Mouse (Mus musculus): ENCODE measurements around the gene Aanat. TPM values are rescaled to one million over a fixed set of nuclear protein-coding genes. Genes with fewer than 3 reads are reported as not detected.

Gene Aanat
- polyA plus RNA-seq, 1 experiment from 2014 or later, result not detected

DNA sequence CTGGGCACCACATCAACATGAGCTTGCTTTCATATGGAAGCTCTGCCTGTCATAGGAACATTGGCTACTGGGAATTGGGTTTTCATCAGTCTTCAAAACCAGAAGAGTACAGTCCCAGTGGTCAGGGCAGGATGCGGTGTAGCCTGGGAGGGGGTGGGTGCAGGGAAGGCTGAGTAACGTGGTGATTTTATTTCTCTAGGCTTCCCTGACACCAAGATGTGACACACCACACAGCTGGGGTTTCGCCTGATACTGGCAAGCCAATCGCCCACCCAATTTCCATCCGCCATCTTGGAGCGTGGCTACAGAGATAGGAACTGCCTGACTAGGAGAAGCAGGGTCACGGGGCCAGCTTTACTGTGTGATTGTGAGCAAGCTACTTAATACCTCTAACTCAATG is 32.4 kb downstream of the Aanat start:
- DNase-seq (ENCODE audit: extremely low spot score, low spot score), result no peak
- no peaks in the 10 kb centered on the region for H3K9me3 ChIP-seq
- H3K4me1 ChIP-seq, result peaks cover 73% of the 10 kb centered on the region
- H3K27ac ChIP-seq, result no peak overlapping the region
- no peak overlapping the region for H3K4me3 ChIP-seq
- H3K27me3 ChIP-seq (ENCODE audit: poor library complexity, severe bottlenecking), result peaks cover 31% of the 10 kb centered on the region
- 92% methylated on average over 7 of the region's 7 CpGs for WGBS
- H3K36me3 ChIP-seq (replicated peaks), result no peaks in the 10 kb centered on the region

DNA sequence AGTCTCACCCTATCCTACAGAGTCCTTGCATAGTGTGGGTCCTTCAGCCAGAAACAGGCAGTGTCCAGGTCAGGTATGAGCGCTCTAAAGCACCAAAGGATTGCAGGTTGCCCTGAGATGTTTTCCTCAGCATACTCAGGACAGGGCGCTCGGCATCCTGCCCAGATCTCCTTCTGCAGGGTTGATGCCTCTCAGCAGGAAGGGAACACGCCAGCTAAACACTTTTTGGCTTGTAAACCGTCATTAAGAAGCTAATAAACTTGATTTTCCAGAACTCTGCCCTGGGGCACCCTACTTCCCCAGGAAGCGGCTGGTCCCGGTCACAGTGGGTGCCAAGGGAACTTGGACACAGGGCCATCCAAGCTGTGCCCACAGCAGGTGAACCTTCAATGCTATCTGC is 32.9 kb downstream of the Aanat start:
- no peak for DNase-seq (ENCODE audit: extremely low spot score, low spot score)
- Histone ChIP-seq H3K4me3 (no peak overlapping the region), H3K4me1 (peaks cover 78% of the 10 kb centered on the region), H3K36me3 (replicated peaks) (no peaks in the 10 kb centered on the region), H3K9me3 (no peaks in the 10 kb centered on the region), H3K27ac (no peak overlapping the region), H3K27me3 (ENCODE audit: poor library complexity, severe bottlenecking) (peaks cover 36% of the 10 kb centered on the region)
- WGBS, result 89% methylated on average over 7 of the region's 7 CpGs

DNA sequence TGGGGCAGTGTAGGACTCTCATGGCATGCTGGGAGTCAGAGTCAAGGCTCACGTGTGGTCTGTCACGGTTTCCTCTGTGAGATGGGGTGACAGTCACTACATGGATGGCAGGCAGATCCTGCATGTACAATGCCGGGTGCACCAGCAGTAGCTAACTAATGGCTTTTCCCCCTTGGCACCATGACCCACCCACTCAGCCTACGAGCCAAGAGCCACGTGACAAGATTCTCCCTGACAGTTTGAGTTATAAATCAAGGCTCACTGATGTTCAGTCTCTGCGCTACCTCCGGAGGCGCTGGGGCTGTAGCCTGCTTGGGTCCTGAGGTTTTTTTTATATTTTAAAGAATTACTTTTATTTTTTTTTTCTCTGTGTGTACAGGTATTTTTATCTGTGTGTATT is 33.3 kb downstream of the Aanat start:
- 93% methylated on average over 8 of the region's 8 CpGs for WGBS
- no peak for DNase-seq (ENCODE audit: extremely low spot score, low spot score)
- peaks cover 40% of the 10 kb centered on the region for H3K27me3 ChIP-seq (ENCODE audit: poor library complexity, severe bottlenecking)
- no peak overlapping the region for H3K27ac ChIP-seq
- no peaks in the 10 kb centered on the region for H3K9me3 ChIP-seq
- no peak overlapping the region for H3K4me3 ChIP-seq
- H3K36me3 ChIP-seq (replicated peaks), result no peaks in the 10 kb centered on the region
- H3K4me1 ChIP-seq, result peaks cover 82% of the 10 kb centered on the region

DNA sequence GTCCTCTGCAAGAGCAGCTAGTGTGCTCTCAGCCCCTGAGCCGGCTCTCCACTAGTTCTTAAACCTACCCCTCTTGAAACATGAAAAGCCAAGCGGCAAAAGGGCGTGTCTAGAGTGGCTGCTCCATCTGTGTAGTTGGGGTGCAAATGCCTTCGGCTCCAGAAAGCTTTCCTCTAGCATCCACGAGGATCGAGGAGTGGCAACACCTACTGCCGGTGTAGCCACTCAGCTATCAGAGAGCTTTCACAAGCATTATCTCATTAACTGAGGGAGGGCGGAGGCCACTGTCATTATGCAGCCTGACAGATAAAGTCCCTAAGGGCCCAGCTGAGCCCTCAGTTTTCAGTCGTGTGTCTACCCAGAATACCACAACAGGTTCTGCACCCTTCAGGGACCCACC is 33.8 kb downstream of the Aanat start:
- Histone ChIP-seq H3K27ac (no peak overlapping the region), H3K9me3 (no peaks in the 10 kb centered on the region), H3K27me3 (ENCODE audit: poor library complexity, severe bottlenecking) (peaks cover 45% of the 10 kb centered on the region), H3K4me1 (peaks cover 81% of the 10 kb centered on the region), H3K36me3 (replicated peaks) (no peaks in the 10 kb centered on the region), H3K4me3 (no peak overlapping the region)
- WGBS, result 55% methylated on average over 9 of the region's 9 CpGs
- no peak for DNase-seq (ENCODE audit: extremely low spot score, low spot score)

DNA sequence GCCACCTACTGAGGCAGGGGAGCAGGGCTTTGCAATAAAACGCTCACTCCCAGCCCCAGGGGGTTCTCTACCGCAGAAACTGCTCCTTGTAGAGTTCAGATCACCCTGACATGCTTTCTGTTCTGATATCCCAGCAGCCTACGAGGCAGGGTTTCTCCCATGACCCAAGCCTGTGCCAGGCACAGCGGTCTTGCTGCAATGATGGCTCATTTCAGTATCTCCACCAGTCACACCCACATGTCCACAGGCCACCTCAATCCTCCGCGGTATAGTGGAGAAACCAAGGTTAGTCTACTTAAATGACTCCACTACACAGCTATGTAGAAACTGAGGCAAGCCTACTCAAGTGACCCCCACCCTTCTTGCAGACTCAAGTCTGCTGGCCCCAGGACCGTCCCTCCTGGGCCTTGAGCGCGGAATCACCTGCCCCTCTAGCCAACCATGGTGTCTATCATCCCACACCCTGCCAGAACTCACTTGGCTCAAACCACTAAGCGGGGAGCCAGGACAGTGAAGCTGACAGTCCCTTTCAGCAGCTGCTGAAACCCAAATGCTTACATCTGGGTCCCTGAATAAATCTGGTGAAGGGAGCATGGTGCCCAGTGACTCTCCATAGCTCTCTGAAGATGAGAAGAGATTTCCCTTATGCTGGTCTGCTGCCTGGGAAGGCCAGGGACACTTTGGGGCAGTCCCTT is 34.5 kb downstream of the Aanat start:
- 83% methylated on average over 10 of the region's 10 CpGs for WGBS
- H3K4me3 ChIP-seq, result no peak overlapping the region
- no peaks in the 10 kb centered on the region for H3K9me3 ChIP-seq
- no peak for DNase-seq (ENCODE audit: extremely low spot score, low spot score)
- peak overlapping the region; percentile 53; the same call in 1 of the 2 replicates for H3K27ac ChIP-seq
- peaks cover 75% of the 10 kb centered on the region for H3K4me1 ChIP-seq
- no peaks in the 10 kb centered on the region for H3K36me3 ChIP-seq (replicated peaks)
- H3K27me3 ChIP-seq (ENCODE audit: poor library complexity, severe bottlenecking), result peaks cover 48% of the 10 kb centered on the region

DNA sequence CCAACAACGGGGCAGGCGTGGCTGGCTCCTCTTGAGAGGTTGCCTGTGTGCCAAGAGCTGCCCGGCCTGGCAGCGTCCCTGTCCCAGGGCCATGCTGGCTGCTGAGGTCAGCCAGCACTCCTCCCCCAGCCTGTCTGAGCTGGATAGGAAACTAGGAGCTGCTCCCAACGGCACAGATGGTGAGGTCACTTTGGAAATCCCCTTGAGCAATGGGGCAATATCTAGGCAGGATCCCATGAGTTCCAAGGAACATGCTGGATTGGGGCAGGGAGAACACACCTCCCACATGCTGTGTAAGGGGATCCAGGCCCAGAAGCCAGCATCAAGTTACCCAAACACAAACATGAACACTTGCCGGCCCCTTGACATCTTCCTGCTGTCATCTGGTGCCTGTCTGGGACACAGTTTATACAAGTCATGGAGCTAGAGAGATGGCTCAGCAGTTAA is 35.0 kb downstream of the Aanat start:
- no peak for DNase-seq (ENCODE audit: extremely low spot score, low spot score)
- peak overlapping the region; percentile 53; the same call in 1 of the 2 replicates for H3K27ac ChIP-seq
- H3K27me3 ChIP-seq (ENCODE audit: poor library complexity, severe bottlenecking), result peaks cover 48% of the 10 kb centered on the region
- WGBS, result 63% methylated on average over 6 of the region's 6 CpGs
- H3K36me3 ChIP-seq (replicated peaks), result no peaks in the 10 kb centered on the region
- no peaks in the 10 kb centered on the region for H3K9me3 ChIP-seq
- H3K4me3 ChIP-seq, result no peak overlapping the region
- peaks cover 69% of the 10 kb centered on the region for H3K4me1 ChIP-seq

DNA sequence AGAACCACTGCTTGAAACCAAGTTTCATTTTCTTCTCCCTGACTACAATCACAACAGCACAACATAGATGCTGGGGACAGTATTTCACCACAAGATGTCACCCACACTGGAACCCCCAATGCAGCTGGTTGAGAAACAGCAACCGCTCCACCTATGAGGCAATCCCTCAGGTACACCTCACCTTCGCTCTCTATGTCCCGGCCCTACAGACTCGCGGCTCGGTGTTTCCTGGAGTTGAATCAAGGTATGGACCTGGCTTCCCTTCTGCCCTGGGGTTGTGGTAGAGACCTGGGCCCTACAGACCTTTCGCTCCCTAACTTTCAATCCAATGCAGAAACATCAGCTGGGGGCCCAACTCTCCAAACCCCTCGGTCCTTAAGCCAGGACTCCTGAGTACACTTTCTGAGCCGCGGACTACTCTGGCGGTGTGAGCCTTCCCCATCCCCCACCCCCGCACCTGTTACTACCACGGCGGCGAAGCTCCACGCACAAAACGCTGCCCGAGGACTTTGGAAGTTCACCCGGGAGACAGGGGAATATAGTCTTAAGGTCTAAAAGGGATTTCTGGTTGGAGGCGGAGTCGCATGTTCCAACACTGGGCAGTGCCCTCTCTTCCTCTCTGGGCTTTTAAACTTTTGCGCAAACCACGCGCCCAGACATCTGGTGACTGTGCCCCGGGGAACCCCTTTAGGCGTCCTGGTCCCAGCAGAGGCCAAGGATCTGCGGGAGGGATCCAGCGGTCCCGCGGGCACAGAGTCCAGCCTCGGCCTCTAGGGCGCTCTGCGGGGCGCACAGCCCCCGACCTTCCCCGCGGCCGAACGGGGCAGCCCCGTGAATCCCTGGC is 37.3 kb downstream of the Aanat start:
- Histone ChIP-seq H3K9me3 (no peaks in the 10 kb centered on the region), H3K27me3 (ENCODE audit: poor library complexity, severe bottlenecking) (peaks cover 48% of the 10 kb centered on the region), H3K4me1 (peaks cover 61% of the 10 kb centered on the region), H3K4me3 (peak overlapping the region; percentile 70), H3K36me3 (replicated peaks) (no peaks in the 10 kb centered on the region), H3K27ac (peak overlapping the region; percentile 77)
- WGBS, result 5% methylated on average over 40 of the region's 40 CpGs
- DNase-seq (ENCODE audit: extremely low spot score, low spot score), result no peak

DNA sequence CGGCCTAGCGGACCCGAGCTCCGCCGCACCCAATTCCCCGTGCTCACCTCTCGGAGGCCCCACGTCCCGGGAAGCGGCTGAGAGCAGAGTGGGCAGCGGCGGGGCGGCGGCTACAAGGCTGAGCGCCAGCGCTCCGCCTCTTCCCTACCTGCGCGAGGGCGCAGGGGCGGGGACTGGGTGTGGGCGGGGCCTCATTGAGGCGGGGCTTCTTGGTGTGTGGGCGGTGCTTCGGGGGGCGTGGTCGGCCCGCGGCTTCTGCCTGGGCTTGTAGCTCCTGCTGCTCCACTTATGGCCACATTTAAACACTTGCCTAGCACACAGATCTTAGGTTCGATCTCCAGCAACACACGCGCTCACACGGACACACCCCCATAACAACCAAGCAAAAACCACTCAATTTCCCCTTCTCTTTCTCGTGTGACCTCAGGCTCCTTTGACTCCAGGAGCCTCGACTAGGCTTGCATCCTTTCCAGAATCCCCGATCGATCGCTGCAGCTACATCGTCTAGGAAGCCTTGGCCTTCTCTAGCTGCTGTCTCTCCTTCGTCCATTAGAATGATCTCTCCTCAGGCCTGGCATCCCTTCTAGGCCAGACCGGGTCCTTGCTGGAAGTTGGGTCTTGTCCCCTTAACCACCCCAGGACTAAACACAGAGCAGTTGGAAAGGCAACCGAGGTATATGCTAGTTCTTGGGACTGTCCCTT is 38.0 kb downstream of the Aanat start:
- DNase-seq (ENCODE audit: extremely low spot score, low spot score), result peak; percentile 91
- peaks cover 48% of the 10 kb centered on the region for H3K27me3 ChIP-seq (ENCODE audit: poor library complexity, severe bottlenecking)
- no peaks in the 10 kb centered on the region for H3K9me3 ChIP-seq
- 14% methylated on average over 42 of the region's 42 CpGs for WGBS
- peaks cover 62% of the 10 kb centered on the region for H3K4me1 ChIP-seq
- H3K36me3 ChIP-seq (replicated peaks), result no peaks in the 10 kb centered on the region
- peak overlapping the region; percentile 77 for H3K27ac ChIP-seq
- H3K4me3 ChIP-seq, result peak overlapping the region; percentile 70

DNA sequence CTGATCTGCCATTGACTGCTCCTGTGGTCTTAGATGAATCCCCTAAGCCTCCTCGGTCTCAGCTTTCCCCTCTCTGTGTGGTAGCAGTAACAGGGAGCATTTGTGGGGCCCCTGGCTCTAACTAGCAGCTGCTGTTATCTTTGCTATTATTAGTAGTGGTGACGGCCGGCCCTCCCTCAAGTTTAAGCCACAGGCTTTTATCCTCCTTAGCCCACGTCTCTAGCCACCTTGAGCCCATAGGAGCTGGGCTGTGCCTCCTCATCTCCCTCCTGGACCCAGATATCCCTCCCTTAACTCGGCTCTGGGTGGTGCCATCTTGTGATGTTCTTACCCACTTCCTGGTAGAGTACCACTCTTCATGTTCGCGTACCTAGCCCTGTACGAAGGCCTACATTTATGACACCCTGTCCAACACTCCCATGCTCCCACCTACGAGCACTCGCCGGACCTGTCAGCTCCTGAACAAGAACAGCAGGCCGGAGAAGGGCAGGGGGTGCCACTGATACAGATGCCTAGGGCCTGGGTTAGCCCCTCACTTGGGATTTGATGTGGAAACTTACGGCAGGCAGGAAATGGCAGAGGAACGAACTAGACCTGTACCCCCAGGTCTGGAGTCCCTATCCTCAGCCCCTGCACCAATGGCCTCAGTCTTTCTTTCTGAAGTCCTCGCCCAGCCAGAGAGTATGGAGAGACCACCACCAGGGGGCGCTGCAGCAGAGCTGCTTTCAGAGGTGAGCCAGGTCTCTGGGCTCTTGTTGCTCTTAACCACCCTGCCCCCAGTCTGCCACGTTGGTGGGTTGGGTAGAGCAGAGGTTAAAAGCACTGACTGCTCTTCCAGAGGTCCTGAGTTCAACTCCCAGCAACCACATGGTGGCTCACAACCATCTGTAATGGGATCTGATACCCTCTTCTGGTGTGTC is 39.1 kb downstream of the Aanat start:
- no peaks in the 10 kb centered on the region for H3K9me3 ChIP-seq
- no peak overlapping the region for H3K4me3 ChIP-seq
- H3K36me3 ChIP-seq (replicated peaks), result no peaks in the 10 kb centered on the region
- 71% methylated on average over 17 of the region's 17 CpGs for WGBS
- H3K4me1 ChIP-seq, result peaks cover 57% of the 10 kb centered on the region
- no peak overlapping the region for H3K27ac ChIP-seq
- peak; percentile 72 for DNase-seq (ENCODE audit: extremely low spot score, low spot score)
- H3K27me3 ChIP-seq (ENCODE audit: poor library complexity, severe bottlenecking), result peaks cover 48% of the 10 kb centered on the region

DNA sequence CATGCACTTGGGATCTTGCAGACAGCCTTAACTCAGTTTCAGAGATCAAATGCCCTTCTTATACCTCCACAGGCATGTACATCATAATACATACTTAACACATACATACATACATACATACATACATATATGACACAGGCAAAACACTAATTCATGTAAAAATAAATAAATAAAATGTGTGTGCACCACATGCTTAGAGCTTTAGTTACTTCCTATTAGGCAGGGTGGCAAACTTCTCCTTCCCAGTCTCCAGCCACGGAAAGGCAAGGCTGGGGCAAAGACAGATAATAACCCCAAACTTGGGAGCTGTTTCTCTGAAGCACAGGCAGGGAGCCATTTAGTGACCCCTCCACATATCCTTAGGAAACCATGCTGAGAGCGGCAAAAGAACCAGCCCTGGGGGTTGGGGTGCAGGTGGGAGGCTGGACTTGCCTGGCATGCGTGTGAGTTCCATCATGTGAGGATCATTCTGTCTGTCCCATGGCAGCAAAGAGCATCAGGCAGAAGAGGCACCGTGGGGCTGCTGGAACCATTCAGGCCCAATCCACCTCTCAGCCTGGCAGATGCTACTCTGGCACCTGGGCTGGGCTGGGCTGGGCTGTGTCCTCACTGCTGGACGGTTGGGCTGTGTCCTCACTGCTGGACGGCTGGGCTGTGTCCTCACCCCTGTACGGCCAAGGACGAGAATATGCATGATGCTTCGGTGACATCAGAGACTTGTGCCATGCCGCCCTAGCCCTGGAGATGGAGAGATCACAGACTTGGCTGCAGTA is 40.3 kb downstream of the Aanat start, which contains the start of gene Rhbdf2:
Gene Rhbdf2 (minus strand): TSS at position 721 of the 773 bp plus-strand sequence.
- Histone ChIP-seq H3K36me3 (replicated peaks) (no peaks in the 10 kb centered on the region), H3K27me3 (ENCODE audit: poor library complexity, severe bottlenecking) (peaks cover 39% of the 10 kb centered on the region), H3K9me3 (no peaks in the 10 kb centered on the region), H3K4me1 (peaks cover 50% of the 10 kb centered on the region), H3K4me3 (no peak within 1 kb of the TSS), H3K27ac (no peak within 1 kb of the TSS)
- 81% methylated on average over 10 of the region's 10 CpGs for WGBS
- DNase-seq (ENCODE audit: extremely low spot score, low spot score), result no peak

All from forebrain, embryonic 10.5 days (tissue).